Mouse (Mus musculus): Measurements from ENCODE around the gene U2af2.

Gene U2af2

GRCm38 (mm10) chr7:5116850-5117249 is 54.9 kb downstream of the U2af2 start, which contains the start of gene Rfpl4:
Gene Rfpl4 (minus strand): TSS chr7:5116950.
- no peak for DNase-seq

- DNase-seq: no peak
These were observed 63.1 kb downstream of the U2af2 start for GRCm38 (mm10) chr7:5125078-5125477.

DNA sequence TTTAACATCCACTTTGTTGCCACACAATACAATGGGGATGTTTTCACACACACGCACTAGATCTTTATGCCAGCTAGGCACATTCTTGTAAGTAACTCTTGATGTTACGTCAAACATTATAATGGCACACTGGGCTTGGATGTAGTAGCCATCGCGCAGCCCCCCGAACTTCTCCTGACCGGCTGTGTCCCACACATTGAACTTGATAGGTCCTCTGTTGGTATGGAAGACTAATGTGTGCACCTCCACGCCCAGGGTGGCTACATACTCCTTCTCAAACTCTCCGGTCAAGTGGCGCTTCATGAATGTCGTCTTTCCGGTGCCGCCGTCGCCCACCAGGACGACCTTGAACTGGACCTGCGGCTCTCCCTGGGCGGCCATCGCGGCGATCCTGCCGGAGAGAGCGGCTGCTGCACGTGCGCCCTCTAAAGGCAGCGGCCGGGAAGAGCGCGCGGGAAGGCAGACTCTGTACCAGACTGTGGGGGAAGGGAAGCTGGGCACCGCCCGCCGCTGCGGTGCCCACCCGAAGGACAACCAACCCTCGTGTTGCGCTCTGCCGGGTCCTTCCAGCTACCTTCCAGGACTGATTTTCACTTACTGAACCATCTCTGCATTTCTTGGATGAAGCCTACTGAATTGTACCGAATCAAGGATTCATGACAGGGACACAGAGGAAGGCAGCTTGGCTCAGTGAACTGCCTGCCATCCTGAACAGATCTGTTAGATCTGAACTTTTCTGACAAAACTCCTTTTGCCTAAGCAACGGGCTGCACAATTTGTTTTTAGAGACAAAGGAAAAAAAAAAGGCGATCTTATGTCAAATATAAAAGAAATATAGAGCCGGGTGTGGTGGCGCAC is 63.8 kb downstream of the U2af2 start, which contains the start of gene Rasl2-9:
Gene Rasl2-9 (minus strand): TSS at position 402 of the 858 bp plus-strand sequence.
- peak; percentile 81 to 84 for DNase-seq

Data from kidney, postnatal 25 days (tissue).